Mouse (Mus musculus): Measurements from ENCODE around the gene Nr2e3. TPM values are rescaled to one million over a fixed set of nuclear protein-coding genes. Genes with fewer than 3 reads are reported as not detected.
"Not testable (repeated sequence)": the region's sequence is repeated elsewhere in the genome, so short reads cannot be mapped to it uniquely, and the experiment has no call there.

Nr2e3 gene
- polyA plus RNA-seq, 1 experiment: not detected

DNA sequence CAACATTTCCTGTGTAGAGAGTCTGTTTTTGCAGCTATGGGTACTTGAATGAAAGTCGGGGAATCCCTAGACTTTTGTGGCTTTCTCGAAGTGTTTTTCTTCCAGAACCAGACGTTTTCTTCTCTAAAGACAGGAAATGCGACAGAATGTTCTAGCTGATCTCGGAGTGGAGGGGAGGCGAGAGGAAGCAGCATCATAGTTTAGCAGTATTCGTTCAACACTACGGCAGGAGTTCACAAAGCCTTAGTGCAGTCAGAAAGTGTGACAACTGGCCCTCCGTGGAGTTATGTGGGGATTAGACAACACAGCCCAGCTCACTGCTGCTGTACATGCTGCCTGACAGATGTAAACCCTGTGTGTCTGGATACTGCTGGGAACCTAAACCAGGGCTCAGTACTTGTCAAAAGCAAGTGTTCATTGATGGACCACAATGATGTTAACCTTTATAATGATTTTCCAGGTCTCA lies 18.5 kb downstream of the Nr2e3 start:
- H3K27ac ChIP-seq (replicated peaks; ENCODE audit: low read depth, low read length): no peak overlapping the region
- peaks cover 11% of the 10 kb centered on the region for H3K4me1 ChIP-seq (ENCODE audit: control insufficient read depth, insufficient read depth, insufficient read length, low read length)
- H3K4me3 ChIP-seq (ENCODE audit: insufficient read depth, low read depth, low read length): no peak overlapping the region

DNA sequence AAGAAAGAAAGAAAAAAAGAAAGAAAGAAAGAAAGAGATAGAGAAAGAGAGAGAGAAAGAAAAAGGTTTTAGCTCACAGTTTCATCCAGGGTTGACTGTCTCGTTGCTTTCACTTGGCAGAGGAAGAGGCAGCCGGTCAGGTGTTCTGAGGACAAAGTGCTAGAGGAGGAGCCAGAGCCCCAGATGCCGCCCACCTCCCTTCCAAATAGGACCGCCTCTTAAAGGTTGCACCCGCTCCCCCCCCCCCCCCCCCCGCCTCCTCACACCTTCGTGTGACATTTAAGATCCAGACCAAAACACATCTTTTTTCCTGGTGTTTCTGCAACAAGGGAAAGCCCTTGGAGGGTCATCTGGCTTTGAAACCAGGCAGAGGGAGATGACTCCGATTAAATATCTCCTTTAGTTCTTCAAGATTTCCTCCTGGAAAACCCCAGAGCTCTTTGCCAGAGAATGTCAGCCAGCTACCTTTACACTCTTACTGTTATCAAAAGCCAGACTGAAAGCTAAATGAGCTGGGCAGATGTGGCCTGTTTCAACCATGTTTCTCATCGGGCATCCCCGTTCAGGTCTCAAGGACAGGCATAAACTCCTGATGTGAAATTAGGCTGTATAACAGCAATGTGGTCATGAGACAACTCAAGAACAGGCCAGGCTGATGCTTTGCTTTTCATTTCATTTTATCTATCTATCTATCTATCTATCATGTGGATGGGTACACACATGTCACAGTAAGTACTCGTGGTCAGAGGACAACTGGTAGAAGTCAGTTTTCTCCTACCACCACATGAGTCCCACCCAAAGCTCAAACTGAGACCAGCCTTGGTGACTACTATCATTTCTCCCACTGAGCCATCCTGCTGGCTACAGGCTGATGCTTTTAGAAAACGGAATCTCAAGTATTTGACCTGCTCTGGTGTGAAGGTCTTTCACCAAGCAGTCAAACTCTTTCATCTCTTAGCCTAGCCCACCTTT lies 19.3 kb downstream of the Nr2e3 start:
- peaks cover 11% of the 10 kb centered on the region for H3K4me1 ChIP-seq (ENCODE audit: control insufficient read depth, insufficient read depth, insufficient read length, low read length)
- no peak overlapping the region for H3K27ac ChIP-seq (replicated peaks; ENCODE audit: low read depth, low read length)
- no peak overlapping the region for H3K4me3 ChIP-seq (ENCODE audit: insufficient read depth, low read depth, low read length)

DNA sequence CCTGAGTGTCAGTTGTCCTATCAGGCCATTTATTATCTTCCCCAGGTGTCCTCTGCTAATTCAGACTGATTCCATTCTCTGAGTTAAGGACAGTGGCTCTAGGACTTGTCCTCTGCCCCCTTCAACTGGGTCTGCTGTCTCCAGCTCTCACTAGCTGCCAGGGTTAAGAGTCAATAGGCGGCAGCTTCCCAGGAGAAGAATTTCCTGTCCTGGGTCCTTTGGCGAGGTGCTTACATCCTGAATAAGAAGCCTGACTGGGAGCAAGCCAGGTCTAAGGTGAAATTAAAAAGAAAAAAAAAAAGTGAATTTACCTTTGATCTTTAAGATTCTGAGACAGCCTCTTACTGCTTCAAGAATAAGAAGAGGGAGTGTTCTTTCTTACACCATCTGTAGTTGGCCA lies 20.8 kb downstream of the Nr2e3 start:
- Histone ChIP-seq H3K27ac (replicated peaks; ENCODE audit: low read depth, low read length) (no peak overlapping the region), H3K4me3 (ENCODE audit: insufficient read depth, low read depth, low read length) (no peak overlapping the region), H3K4me1 (ENCODE audit: control insufficient read depth, insufficient read depth, insufficient read length, low read length) (peaks cover 11% of the 10 kb centered on the region)

DNA sequence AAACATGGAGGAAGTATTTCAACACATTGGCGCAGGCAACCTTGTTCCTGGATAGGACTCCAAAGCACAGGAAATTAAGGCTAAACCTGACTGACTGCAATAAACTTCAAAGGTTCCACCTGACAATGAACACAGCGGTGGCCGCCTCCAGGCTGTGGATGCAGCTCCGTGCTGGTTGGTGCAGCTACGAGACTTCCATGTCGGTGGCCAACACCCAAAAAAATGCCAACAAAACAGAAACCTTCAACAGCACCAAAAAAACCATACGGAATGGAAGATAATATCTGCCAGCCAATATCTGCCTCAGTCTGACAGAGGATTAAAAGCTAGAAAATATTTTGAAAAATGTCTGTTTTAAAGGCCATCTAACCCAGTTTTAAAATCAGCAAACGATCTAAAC lies 21.9 kb downstream of the Nr2e3 start:
- no peak overlapping the region for H3K4me3 ChIP-seq (ENCODE audit: insufficient read depth, low read depth, low read length)
- no peak overlapping the region for H3K27ac ChIP-seq (replicated peaks; ENCODE audit: low read depth, low read length)
- peaks cover 5% of the 10 kb centered on the region; the same call in 1 of the 2 replicates for H3K4me1 ChIP-seq (ENCODE audit: control insufficient read depth, insufficient read depth, insufficient read length, low read length)

DNA sequence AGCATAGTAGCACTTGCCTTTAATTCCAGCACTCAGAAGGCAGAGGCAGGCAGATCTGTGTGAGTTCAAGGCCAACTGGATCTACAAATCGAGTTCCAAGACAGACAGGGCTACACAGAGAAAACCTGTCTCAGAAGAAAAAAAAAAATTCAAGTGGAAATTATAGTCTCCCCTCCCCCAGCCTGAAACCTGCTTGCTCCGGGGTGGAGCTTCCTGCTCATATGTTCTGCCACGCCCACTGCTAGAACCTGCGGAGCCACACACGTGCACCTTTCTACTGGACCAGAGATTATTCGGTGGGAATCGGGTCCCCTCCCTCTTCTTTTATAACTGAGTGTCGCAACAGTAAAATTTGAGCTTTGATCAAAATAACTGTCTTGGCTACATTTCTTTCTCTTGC lies 24.6 kb downstream of the Nr2e3 start:
- H3K27ac ChIP-seq (replicated peaks; ENCODE audit: low read depth, low read length); H3K4me1 ChIP-seq (ENCODE audit: control insufficient read depth, insufficient read depth, insufficient read length, low read length); H3K4me3 ChIP-seq (ENCODE audit: insufficient read depth, low read depth, low read length): not testable (repeated sequence)

DNA sequence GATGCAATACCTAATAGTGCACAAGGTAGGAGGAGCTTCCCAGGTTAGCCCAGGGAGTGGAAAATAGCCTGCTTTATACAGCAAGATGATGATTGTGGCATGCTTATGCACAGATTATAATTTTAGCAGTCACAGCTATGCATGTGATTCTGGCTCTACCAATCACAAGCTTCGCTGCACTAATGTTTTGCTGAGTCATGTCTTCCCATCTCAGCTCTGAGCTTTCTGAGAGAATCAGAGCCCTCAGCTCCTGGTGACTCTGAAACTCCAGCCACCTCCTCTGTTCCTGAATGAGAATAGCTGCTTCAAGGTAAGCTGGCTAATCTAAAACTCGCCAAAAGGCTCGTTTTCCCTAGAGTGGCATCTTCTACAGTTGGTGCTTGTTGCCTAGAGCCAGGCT lies 30.2 kb downstream of the Nr2e3 start:
- Histone ChIP-seq H3K4me1 (ENCODE audit: control insufficient read depth, insufficient read depth, insufficient read length, low read length) (no peaks in the 10 kb centered on the region), H3K27ac (replicated peaks; ENCODE audit: low read depth, low read length) (no peak overlapping the region), H3K4me3 (ENCODE audit: insufficient read depth, low read depth, low read length) (no peak overlapping the region)

DNA sequence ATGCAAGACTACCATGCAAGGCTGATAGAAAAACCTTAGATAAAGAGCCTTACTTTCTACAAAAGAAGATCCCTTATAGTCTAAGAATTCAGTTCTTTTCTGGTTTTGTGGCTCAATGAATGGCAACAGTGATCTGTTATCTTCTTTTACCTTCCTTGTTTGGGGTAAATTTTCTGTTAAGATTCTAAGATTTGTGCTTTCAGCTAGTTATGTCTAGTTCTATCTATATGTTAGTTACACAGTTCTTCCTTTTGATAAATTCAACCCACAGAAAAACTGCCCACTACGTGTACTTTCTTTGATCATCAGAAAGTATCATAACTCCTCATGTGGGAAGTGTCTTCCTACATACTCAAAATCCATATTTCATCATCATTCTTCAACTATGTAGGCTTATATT lies 45.7 kb downstream of the Nr2e3 start:
- Histone ChIP-seq H3K4me3 (ENCODE audit: insufficient read depth, low read depth, low read length) (no peak overlapping the region), H3K27ac (replicated peaks; ENCODE audit: low read depth, low read length) (no peak overlapping the region), H3K4me1 (ENCODE audit: control insufficient read depth, insufficient read depth, insufficient read length, low read length) (no peaks in the 10 kb centered on the region)

DNA sequence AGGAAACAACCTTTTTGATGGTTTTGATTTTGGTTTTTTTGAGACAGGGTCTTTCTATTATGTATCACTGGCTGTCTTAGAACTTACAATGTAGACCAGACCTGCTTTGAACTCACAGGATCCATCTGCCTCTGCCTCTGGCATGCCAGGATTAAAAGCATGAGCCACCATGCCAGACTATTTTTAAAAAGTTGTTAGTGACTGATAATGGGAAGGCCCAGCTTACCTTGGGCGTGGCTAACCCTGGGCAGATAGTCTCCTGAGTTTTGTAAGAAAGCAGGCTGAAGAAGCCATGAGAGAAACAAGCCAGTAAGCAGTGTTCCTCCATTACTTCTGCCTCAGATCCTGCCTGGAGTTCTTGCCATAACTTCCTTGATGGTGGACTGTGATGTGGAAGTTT lies 57.1 kb downstream of the Nr2e3 start:
- no peaks in the 10 kb centered on the region for H3K4me1 ChIP-seq (ENCODE audit: control insufficient read depth, insufficient read depth, insufficient read length, low read length)
- no peak overlapping the region for H3K4me3 ChIP-seq (ENCODE audit: insufficient read depth, low read depth, low read length)
- H3K27ac ChIP-seq (replicated peaks; ENCODE audit: low read depth, low read length): no peak overlapping the region

Other genes with a start within 250 kb of the Nr2e3 start
- 5.3 and 7.9 TPM in 2 replicates for gene Senp8, start 209.9 kb downstream of the Nr2e3 start, polyA plus RNA-seq (2012; ENCODE audit: insufficient read depth, insufficient read length, missing spikeins)
- 3.5 and 9.9 TPM in 2 replicates for gene Myo9a, start 209.8 kb downstream of the Nr2e3 start, polyA plus RNA-seq (2012; ENCODE audit: insufficient read depth, insufficient read length, missing spikeins)

Data from brown adipose tissue, adult 24 weeks (tissue).